Mouse (Mus musculus) small intestine, adult 2 months (tissue): Measurements from ENCODE around the gene Srgap2. TPM values are rescaled to one million over a fixed set of nuclear protein-coding genes. Genes with fewer than 3 reads are reported as not detected.

Source experiments
- H3K27ac ChIP-seq: fragments of 200-500 bp; 2 replicates; pipeline ENCODE4 v1.5.1; 2012; ENCODE audit warnings: low read depth, low read length, control low read depth, inconsistent platforms; ENCODE audit not compliant: insufficient read depth
- H3K27me3 ChIP-seq: fragments of 200-500 bp; 2 replicates; pipeline ENCODE4 v1.6.1; 2012; ENCODE audit warnings: mild to moderate bottlenecking, moderate library complexity, low read length, inconsistent platforms; ENCODE audit not compliant: control insufficient read depth, insufficient read depth
- H3K36me3 ChIP-seq: fragments of 200-500 bp; 2 replicates; pipeline ENCODE4 v1.6.1; 2012; ENCODE audit warnings: mild to moderate bottlenecking, low read length, control low read depth, inconsistent platforms; ENCODE audit not compliant: control insufficient read depth, insufficient read depth
- H3K4me1 ChIP-seq: fragments of 200-500 bp; 2 replicates; pipeline ENCODE4 v1.6.1; 2012; ENCODE audit warnings: low read length, inconsistent platforms, mixed read lengths; ENCODE audit not compliant: control insufficient read depth, insufficient read depth, insufficient read length
- H3K4me3 ChIP-seq: fragments of 200-500 bp; 2 replicates; pipeline ENCODE4 v1.5.1; 2012; ENCODE audit warnings: low read depth, mild to moderate bottlenecking, control low read depth, inconsistent platforms, low read length, moderate library complexity
- CTCF ChIP-seq: fragments of 200-500 bp; IDR thresholded peaks from 2 replicates; pipeline ENCODE4 v1.5.1; 2012; ENCODE audit warnings: low read depth, mild to moderate bottlenecking, control low read depth, inconsistent platforms, low read length, moderate library complexity, mixed read lengths; ENCODE audit not compliant: insufficient replicate concordance, insufficient read length; ENCODE audit errors: extremely low read depth
- POLR2A ChIP-seq: fragments of 200-500 bp; IDR thresholded peaks from 2 replicates; pipeline ENCODE4 v1.6.1; 2012; ENCODE audit warnings: low read depth, mild to moderate bottlenecking, control low read depth, inconsistent platforms, low read length, moderate library complexity
- WGBS: fragments of 180-500 bp; shearing (Covaris S2); methylation state at CpG from one replicate; pipeline ENCODE4 v1.1.7; 2018; 5-methylcytosine and 5-hydroxymethylcytosine counted together
- polyA plus RNA-seq: library from polyadenylated mRNA; depleted of rRNA; stranded (reverse); fragments of >200 nt; gene quantifications from 2 replicates; pipeline ENCODE4 v1.2.3, GENCODE M21; 2012

Gene Srgap2
- polyA plus RNA-seq, 1 experiment: 5.6 TPM

DNA sequence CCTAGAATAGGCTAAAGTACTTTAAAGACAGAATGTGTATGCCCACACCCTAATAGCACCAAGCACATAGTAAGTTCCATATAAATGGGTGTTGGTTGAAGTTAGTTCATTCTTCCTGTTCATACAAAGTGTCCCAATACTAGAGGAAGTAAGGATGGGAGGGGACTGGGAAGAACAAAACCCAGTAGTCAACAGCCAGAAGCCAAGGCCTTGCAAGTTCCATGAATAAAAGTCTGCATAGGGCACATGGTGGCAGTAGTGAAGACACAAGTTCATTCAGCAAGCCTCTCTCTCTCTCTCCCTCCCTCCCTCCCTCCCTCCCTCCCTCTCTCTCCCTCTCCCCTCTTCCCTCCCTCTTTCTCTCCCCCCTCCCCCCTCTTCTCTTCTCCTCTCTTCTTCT is 16.0 kb downstream of the Srgap2 start:
- no peaks in the 10 kb centered on the region for H3K36me3 ChIP-seq
- no peak overlapping the region for H3K27ac ChIP-seq
- no peaks in the 10 kb centered on the region for H3K27me3 ChIP-seq
- H3K4me3 ChIP-seq: no peak overlapping the region
- no peak for TF ChIP-seq POLR2A
- TF ChIP-seq CTCF: no peak
- H3K4me1 ChIP-seq: no peaks in the 10 kb centered on the region; the same call in 1 of the 2 replicates

DNA sequence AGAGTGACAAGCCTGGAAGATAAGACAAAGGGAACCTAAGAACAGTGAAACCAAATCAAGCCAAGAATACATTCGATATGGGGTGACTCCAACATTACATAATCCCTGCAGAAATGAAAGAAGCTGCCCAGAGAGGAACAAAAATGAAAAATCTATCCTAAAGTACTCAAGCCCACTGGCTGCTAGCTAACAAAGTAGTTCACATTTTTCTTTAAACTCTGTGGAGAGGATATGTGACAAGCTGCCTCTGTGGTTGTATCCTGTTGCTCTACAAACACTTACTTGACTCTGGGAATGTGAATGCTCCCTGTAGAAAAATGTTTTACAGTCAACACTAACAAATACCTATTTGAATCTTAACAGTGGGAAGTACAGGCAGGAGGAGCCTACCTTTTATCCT is 25.5 kb downstream of the Srgap2 start:
- 48% methylated on average over 1 of the region's 1 CpGs for WGBS

DNA sequence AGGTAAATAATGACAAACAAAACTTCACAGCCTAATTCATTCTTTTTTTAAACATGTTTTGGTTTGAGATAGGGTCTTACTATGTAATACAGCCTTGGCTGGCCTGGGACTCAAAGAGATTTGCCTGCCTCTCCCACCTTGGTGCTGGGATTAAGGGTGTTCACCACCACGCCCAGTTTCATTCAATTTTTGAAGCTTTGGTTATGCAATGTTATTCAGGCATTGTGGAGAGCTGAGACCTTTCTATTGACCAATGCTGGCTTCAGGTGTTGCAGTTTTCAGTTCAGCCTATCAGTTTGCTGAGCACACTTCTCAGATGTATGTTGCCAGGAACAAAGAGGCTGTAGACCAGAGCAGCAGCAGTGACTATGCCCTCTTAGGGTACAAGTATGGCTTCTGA is 28.9 kb downstream of the Srgap2 start:
- H3K27ac ChIP-seq: no peak overlapping the region

More for the DNA sequence above, 25.5 kb downstream of the Srgap2 start:
- no peak overlapping the region for H3K27ac ChIP-seq
- H3K4me1 ChIP-seq: no peaks in the 10 kb centered on the region; the same call in 1 of the 2 replicates
- no peaks in the 10 kb centered on the region for H3K36me3 ChIP-seq
- H3K27me3 ChIP-seq: no peaks in the 10 kb centered on the region
- H3K4me3 ChIP-seq: no peak overlapping the region
- TF ChIP-seq POLR2A: no peak

DNA sequence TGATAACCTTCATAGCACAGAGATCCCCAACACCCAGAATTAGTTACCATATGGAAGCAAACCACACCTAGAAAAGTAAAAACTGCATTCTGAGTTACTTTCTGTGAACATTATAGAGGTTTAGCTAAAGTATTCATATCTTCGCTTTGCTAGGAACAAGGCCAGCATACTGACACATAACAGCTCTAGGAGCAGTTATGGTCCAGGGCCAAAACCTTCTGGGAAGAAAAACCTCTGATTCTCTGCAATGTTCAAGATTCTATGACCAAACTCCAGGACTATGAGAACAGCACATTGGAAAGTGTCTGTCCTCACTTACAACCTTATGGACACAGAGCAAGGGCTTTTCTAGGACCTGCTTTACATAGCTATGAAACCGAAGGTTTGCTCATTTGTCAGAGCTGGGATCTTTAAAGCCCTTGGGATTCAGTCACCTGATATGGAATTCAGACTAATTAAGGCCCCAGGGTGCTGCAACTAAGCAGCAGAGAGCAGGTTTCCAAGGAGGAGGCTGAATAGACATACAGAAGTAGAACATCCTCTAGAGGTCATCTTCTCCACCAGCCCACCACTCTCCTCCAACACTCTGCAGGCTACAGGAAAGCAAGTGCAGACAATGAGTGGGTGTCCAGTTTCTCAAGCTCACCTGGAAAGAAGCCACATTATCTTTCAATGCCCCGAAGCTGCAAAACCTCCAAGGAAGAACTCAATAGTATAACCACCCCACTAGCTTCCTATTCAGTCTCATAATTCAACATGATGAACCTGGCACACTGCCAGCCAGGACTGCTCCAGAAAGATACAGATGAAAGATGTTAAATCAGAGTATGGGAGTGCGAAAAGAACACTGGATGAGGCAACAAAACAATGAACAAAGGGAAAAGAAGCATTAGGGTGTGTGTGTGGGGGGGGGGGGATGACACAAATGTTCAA is 32.9 kb downstream of the Srgap2 start:
- Histone ChIP-seq H3K4me1 (no peaks in the 10 kb centered on the region), H3K4me3 (no peak overlapping the region), H3K27me3 (no peaks in the 10 kb centered on the region), H3K36me3 (no peaks in the 10 kb centered on the region), H3K27ac (no peak overlapping the region)
- WGBS: 71% methylated on average over 4 of the region's 4 CpGs
- TF ChIP-seq CTCF: no peak
- no peak for TF ChIP-seq POLR2A

More for the DNA sequence above, 28.9 kb downstream of the Srgap2 start:
- no peak for TF ChIP-seq CTCF
- TF ChIP-seq POLR2A: no peak
- no peaks in the 10 kb centered on the region for H3K36me3 ChIP-seq
- no peaks in the 10 kb centered on the region for H3K27me3 ChIP-seq
- WGBS: 89% methylated on average over 1 of the region's 1 CpGs
- no peaks in the 10 kb centered on the region for H3K4me1 ChIP-seq
- H3K4me3 ChIP-seq: no peak overlapping the region

GRCm38 (mm10) chr1:131492360-131492759 is 34.8 kb downstream of the Srgap2 start:
- H3K27me3 ChIP-seq: no peaks in the 10 kb centered on the region
- H3K27ac ChIP-seq: no peak overlapping the region
- no peak overlapping the region for H3K4me3 ChIP-seq
- WGBS: 71% methylated on average over 2 of the region's 2 CpGs
- no peaks in the 10 kb centered on the region for H3K36me3 ChIP-seq
- H3K4me1 ChIP-seq: no peaks in the 10 kb centered on the region
- TF ChIP-seq CTCF (no peak), POLR2A (no peak)

DNA sequence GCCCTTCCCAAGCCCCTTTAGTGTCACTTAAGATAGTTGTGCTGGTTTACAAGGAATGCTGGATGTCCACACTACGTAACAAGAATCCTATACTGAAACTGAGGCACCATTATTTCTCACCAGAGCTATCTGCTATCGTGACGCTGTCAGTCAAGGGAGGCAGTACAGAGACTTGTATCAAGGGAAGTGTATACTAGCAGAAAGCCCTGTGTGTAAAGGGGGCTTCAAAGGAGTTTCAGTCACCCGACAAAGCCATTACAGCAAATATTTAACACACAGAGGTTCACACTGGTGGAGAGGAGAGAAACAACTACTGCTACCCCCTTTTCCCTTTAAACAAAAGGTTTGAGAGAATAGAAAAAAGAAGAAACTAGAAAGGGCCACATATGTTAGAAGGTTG is 35.6 kb downstream of the Srgap2 start:
- TF ChIP-seq POLR2A (no peak), CTCF (no peak)
- Histone ChIP-seq H3K4me1 (no peaks in the 10 kb centered on the region), H3K27ac (no peak overlapping the region), H3K27me3 (no peaks in the 10 kb centered on the region), H3K36me3 (no peaks in the 10 kb centered on the region), H3K4me3 (no peak overlapping the region)
- 78% methylated on average over 4 of the region's 4 CpGs for WGBS

GRCm38 (mm10) chr1:131489312-131489711 is 37.8 kb downstream of the Srgap2 start:
- 54% methylated on average over 3 of the region's 3 CpGs for WGBS
- no peaks in the 10 kb centered on the region for H3K27me3 ChIP-seq
- H3K27ac ChIP-seq: no peak overlapping the region
- TF ChIP-seq CTCF: no peak
- no peak for TF ChIP-seq POLR2A
- no peaks in the 10 kb centered on the region for H3K4me1 ChIP-seq
- no peak overlapping the region for H3K4me3 ChIP-seq
- H3K36me3 ChIP-seq: no peaks in the 10 kb centered on the region
